8 mouse cellular contexts compared by ENCODE assay signal in the genomic region with DNA sequence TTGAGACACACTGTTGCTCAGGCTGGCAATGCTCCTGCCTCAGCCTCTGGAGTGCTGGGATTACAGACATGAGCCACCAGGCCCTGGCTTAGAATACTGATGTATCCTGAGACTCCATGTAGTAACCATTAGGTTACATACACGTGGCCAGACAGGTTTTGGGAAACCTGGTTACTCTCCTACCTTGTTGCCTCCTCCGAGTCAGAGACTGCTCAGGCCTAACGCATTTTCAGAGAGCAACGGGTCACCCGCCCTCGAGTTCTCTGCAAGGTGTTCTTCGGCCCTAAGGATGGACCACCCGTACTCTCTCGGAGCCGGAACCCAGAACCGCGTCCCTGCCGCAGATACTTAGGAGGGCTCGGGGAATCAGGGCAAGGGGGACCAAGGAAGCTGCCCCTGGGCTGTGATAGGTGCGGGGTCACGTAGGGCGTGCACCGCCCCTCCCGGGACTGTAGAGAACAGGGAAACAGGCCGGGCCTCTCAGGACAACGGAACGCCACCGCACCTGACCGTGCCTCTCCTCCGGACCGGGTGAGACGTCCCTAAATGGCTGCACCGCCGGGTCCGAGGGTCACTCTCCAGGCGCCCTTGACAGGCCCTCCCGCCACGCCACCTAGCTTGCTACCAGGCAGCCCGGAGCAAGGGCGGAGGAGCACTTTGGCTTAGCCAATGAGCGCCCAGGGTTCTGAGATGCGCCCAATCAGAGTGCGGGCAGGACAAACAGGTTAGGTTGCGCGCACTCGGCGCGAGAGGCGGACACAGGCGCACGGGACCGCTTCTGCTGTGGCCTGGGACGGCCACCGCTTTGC. TPM values are rescaled to one million over a fixed set of nuclear protein-coding genes. Genes with fewer than 3 reads are reported as not detected.
DNase-seq lines count a peak whose midpoint lies in the region; ATAC-seq and TF ChIP-seq lines count a peak whose summit lies in the region.

TSS of gene Stard7 (plus strand) at position 728 of the 809 bp plus-strand sequence.

- TF ChIP-seq EP300 in liver, embryonic 14.5 days (IDR thresholded peaks at IDR 0.05; ENCODE audit: low read depth) = peak; percentile 27; the same call in 1 of the 2 replicates
- peak; percentile 68 for TF ChIP-seq EP300 in stomach, postnatal 0 days (optimal IDR thresholded peaks at IDR 0.05)

- peak within 1 kb of the TSS; percentile 99 for H3K4me3 ChIP-seq in forebrain, embryonic 10.5 days
- H3K4me3 ChIP-seq in heart, embryonic 15.5 days = peak within 1 kb of the TSS; percentile 95
- peak within 1 kb of the TSS; percentile 82 to 89 for H3K4me3 ChIP-seq in liver, embryonic 14.5 days (ENCODE audit: insufficient read depth in 1 of 2, low read depth in 2 of 2, low read length in 2 of 2)
- peak within 1 kb of the TSS; percentile 82 for H3K4me3 ChIP-seq in neural tube, embryonic 11.5 days (ENCODE audit: low read depth, low read length)
- peak within 1 kb of the TSS; percentile 92 for H3K4me3 ChIP-seq in stomach, postnatal 0 days (ENCODE audit: low read depth, low read length)

- peak; percentile 65 for TF ChIP-seq CTCF in liver, embryonic 14.5 days (IDR thresholded peaks at IDR 0.05; ENCODE audit: low read depth)
- TF ChIP-seq CTCF in stomach, postnatal 0 days (IDR thresholded peaks at IDR 0.05; ENCODE audit: low read depth) = peak; percentile 66

- H3K9ac ChIP-seq in heart, embryonic 15.5 days = peak within 1 kb of the TSS; percentile 97
- peak within 1 kb of the TSS; percentile 82 for H3K9ac ChIP-seq in liver, embryonic 14.5 days (replicated peaks)
- peak within 1 kb of the TSS; percentile 78 for H3K9ac ChIP-seq in neural tube, embryonic 11.5 days (ENCODE audit: low read length)
- H3K9ac ChIP-seq in stomach, postnatal 0 days (ENCODE audit: low read length) = peak within 1 kb of the TSS; percentile 93

- H3K36me3 ChIP-seq in forebrain, embryonic 10.5 days (replicated peaks) = peaks cover 12% of the 10 kb centered on the region
- H3K36me3 ChIP-seq in heart, embryonic 15.5 days = no peaks in the 10 kb centered on the region
- H3K36me3 ChIP-seq in liver, embryonic 14.5 days (replicated peaks; ENCODE audit: control insufficient read depth, insufficient read depth, low read depth) = no peaks in the 10 kb centered on the region; the same call in 1 of the 2 replicates
- no peaks in the 10 kb centered on the region for H3K36me3 ChIP-seq in neural tube, embryonic 11.5 days (ENCODE audit: control insufficient read depth, insufficient read depth, low read length)
- no peaks in the 10 kb centered on the region for H3K36me3 ChIP-seq in stomach, postnatal 0 days (ENCODE audit: control insufficient read depth, insufficient read depth, low read length)

- ATAC-seq in heart, embryonic 15.5 days (replicated peaks; ENCODE audit: insufficient number of reproducible peaks, insufficient read depth, low FRiP score, low read depth) = peak; percentile 98
- peak; percentile 98 for ATAC-seq in liver, embryonic 14.5 days (ENCODE audit: insufficient read depth)
- peak; percentile 99 for ATAC-seq in neural tube, embryonic 11.5 days (ENCODE audit: insufficient read depth, low FRiP score, low TSS enrichment)
- peak; percentile 98 for ATAC-seq in stomach, postnatal 0 days (ENCODE audit: low FRiP score, low TSS enrichment)

- peak within 1 kb of the TSS; percentile 98 for H3K27ac ChIP-seq in forebrain, embryonic 10.5 days
- peak within 1 kb of the TSS; percentile 99 for H3K27ac ChIP-seq in heart, embryonic 15.5 days
- peak within 1 kb of the TSS; percentile 72 for H3K27ac ChIP-seq in liver, embryonic 14.5 days
- H3K27ac ChIP-seq in neural tube, embryonic 11.5 days (ENCODE audit: low read depth, low read length) = peak within 1 kb of the TSS; percentile 87
- peak within 1 kb of the TSS; percentile 98 for H3K27ac ChIP-seq in stomach, postnatal 0 days (replicated peaks)

- WGBS in forebrain, embryonic 10.5 days = under 1% methylated on average over 49 of the region's 49 CpGs
- WGBS in heart, embryonic 15.5 days = under 1% methylated on average over 49 of the region's 49 CpGs
- WGBS in liver, embryonic 14.5 days (ENCODE audit: insufficient replicate concordance) = under 1% methylated on average over 48 of the region's 49 CpGs
- WGBS in neural tube, embryonic 11.5 days = under 1% methylated on average over 47 of the region's 49 CpGs
- WGBS in stomach, postnatal 0 days = under 1% methylated on average over 48 of the region's 49 CpGs

- H3K4me1 ChIP-seq in forebrain, embryonic 10.5 days = peaks cover 17% of the 10 kb centered on the region
- peaks cover 18% of the 10 kb centered on the region for H3K4me1 ChIP-seq in heart, embryonic 15.5 days (replicated peaks)
- H3K4me1 ChIP-seq in liver, embryonic 14.5 days (replicated peaks; ENCODE audit: control insufficient read depth in 2 of 2, insufficient read depth in 2 of 2, low read length in 1 of 2) = peaks cover 8 to 11% of the 10 kb centered on the region in 2 experiments
- no peaks in the 10 kb centered on the region for H3K4me1 ChIP-seq in neural tube, embryonic 11.5 days (ENCODE audit: control insufficient read depth, insufficient read depth, low read length)
- no peaks in the 10 kb centered on the region; the same call in 1 of the 2 replicates for H3K4me1 ChIP-seq in stomach, postnatal 0 days (replicated peaks; ENCODE audit: control insufficient read depth, insufficient read depth)

- no peaks in the 10 kb centered on the region for H3K27me3 ChIP-seq in forebrain, embryonic 10.5 days (ENCODE audit: poor library complexity, severe bottlenecking)
- H3K27me3 ChIP-seq in heart, embryonic 15.5 days = no peaks in the 10 kb centered on the region
- no peaks in the 10 kb centered on the region for H3K27me3 ChIP-seq in liver, embryonic 14.5 days (ENCODE audit: control insufficient read depth, insufficient read depth, low read length)
- no peaks in the 10 kb centered on the region for H3K27me3 ChIP-seq in neural tube, embryonic 11.5 days (ENCODE audit: control insufficient read depth, insufficient read depth, low read length)
- H3K27me3 ChIP-seq in stomach, postnatal 0 days (ENCODE audit: control insufficient read depth, insufficient read depth, low read length) = no peaks in the 10 kb centered on the region

- peak; percentile 91 for DNase-seq in CD8-positive naive resting alpha-beta T cell, adult 2 months (ENCODE audit: low read depth in 2 of 2, low spot score in 2 of 2)
- peak; percentile 91 for DNase-seq in c-Kit-positive CD71-negative TER-119-negative erythroid progenitor cells, embryonic 14.5 days (ENCODE audit: low read depth)
- peak; percentile 96 for DNase-seq in forebrain, embryonic 10.5 days (ENCODE audit: extremely low spot score, low spot score)
- DNase-seq in kidney, postnatal 25 days = peak; percentile 97 to 99
- DNase-seq in liver, embryonic 14.5 days (ENCODE audit: low read depth in 3 of 3, low spot score in 3 of 3) = peak; percentile 96 to 97 (median 96)
- peak; percentile 94 for DNase-seq in neural tube, embryonic 11.5 days (ENCODE audit: low spot score)
- DNase-seq in stomach, postnatal 0 days (ENCODE audit: low spot score) = peak; percentile 96

- H3K4me2 ChIP-seq in heart, embryonic 15.5 days = peak within 1 kb of the TSS; percentile 68
- peak within 1 kb of the TSS; percentile 81 for H3K4me2 ChIP-seq in liver, embryonic 14.5 days (ENCODE audit: low read depth)
- H3K4me2 ChIP-seq in neural tube, embryonic 11.5 days (ENCODE audit: low read depth) = peak within 1 kb of the TSS; percentile 76
- peak within 1 kb of the TSS; percentile 78 for H3K4me2 ChIP-seq in stomach, postnatal 0 days (replicated peaks; ENCODE audit: low read depth)

- no peaks in the 10 kb centered on the region for H3K9me3 ChIP-seq in forebrain, embryonic 10.5 days
- no peaks in the 10 kb centered on the region for H3K9me3 ChIP-seq in heart, embryonic 15.5 days (replicated peaks)
- no peaks in the 10 kb centered on the region for H3K9me3 ChIP-seq in liver, embryonic 14.5 days (ENCODE audit: control insufficient read depth, low read length)
- H3K9me3 ChIP-seq in neural tube, embryonic 11.5 days (ENCODE audit: control insufficient read depth, low read length) = no peaks in the 10 kb centered on the region
- no peaks in the 10 kb centered on the region for H3K9me3 ChIP-seq in stomach, postnatal 0 days (ENCODE audit: control insufficient read depth, low read length)

RNA-seq across cellular contexts. Expression of gene Stard7, which starts in this region (rescaled TPM):
- polyA plus RNA-seq in forebrain, embryonic 10.5 days (2016; fragmentation: Nextera tagmentation; extraction: Ambion mirVana) = 85.6 and 88.1 TPM in 2 replicates
- polyA plus RNA-seq in heart, embryonic 15.5 days (2015; fragmentation: Nextera tagmentation; extraction: Ambion mirVana) = 99.6 and 102 TPM in 2 replicates
- polyA plus RNA-seq in liver, embryonic 14.5 days (2012; rRNA removed) = 23.3 and 29.8 TPM in 2 replicates
- polyA plus RNA-seq in liver, embryonic 14.5 days (2014; fragmentation: Nextera tagmentation; extraction: Ambion mirVana) = 42.0 and 51.9 TPM in 2 replicates
- 80.2 and 84.7 TPM in 2 replicates for polyA plus RNA-seq in neural tube, embryonic 11.5 days (2014; fragmentation: Nextera tagmentation; extraction: Ambion mirVana)
- 57.3 and 62.7 TPM in 2 replicates for polyA plus RNA-seq in stomach, postnatal 0 days (2015; fragmentation: Nextera tagmentation; extraction: Ambion mirVana)

Comparison
In these comparisons a context has a peak if more than half of its experiments do, and no peak if none do; other contexts are left out.
1. Peak in every context shown above with its lines: DNase-seq, ATAC-seq, H3K4me3 ChIP-seq and H3K27ac ChIP-seq.